Mouse (Mus musculus) olfactory bulb, adult 2 months (tissue): ENCODE data around the gene Hmg20b. TPM values are rescaled to one million over a fixed set of nuclear protein-coding genes. Genes with fewer than 3 reads are reported as not detected.
A peak's percentile ranks its signal among the peaks of the same experiment; 100 is the strongest.

Source experiments
- H3K27ac ChIP-seq: fragments of 200-500 bp; 2 replicates; pipeline ENCODE4 v1.5.1; 2012; ENCODE audit warnings: low read depth, low read length; ENCODE audit not compliant: insufficient read depth
- H3K4me1 ChIP-seq: fragments of 200-500 bp; 2 replicates; pipeline ENCODE4 v1.6.1; 2012; ENCODE audit warnings: low read length; ENCODE audit not compliant: control insufficient read depth, insufficient read depth
- H3K4me3 ChIP-seq: fragments of 200-500 bp; 2 replicates; pipeline ENCODE4 v1.5.1; 2012; ENCODE audit warnings: mild to moderate bottlenecking, low read depth, low read length, moderate library complexity; ENCODE audit not compliant: insufficient read depth
- CTCF ChIP-seq: fragments of 200-500 bp; IDR thresholded peaks from 2 replicates; pipeline ENCODE4 v1.5.1; 2012; ENCODE audit warnings: low read depth, mild to moderate bottlenecking, low read length, moderate library complexity; ENCODE audit not compliant: insufficient read depth
- POLR2A ChIP-seq: fragments of 200-500 bp; IDR thresholded peaks from 2 replicates; pipeline ENCODE4 v1.6.1; 2012; ENCODE audit warnings: mild to moderate bottlenecking, low read depth, low read length, moderate library complexity; ENCODE audit not compliant: insufficient read depth
- WGBS: fragments of 180-500 bp; shearing (Covaris S2); methylation state at CpG from one replicate; pipeline ENCODE4 v1.1.7; 2018; 5-methylcytosine and 5-hydroxymethylcytosine counted together
- polyA plus RNA-seq: library from polyadenylated mRNA; stranded (reverse); fragments of >200 nt; gene quantifications from 2 replicates; pipeline ENCODE4 v1.2.4, GENCODE M21; 2012; ENCODE audit warnings: low replicate concordance; ENCODE audit not compliant: missing spikeins, insufficient read depth, insufficient read length

Hmg20b gene
- polyA plus RNA-seq, 1 experiment = not detected

DNA sequence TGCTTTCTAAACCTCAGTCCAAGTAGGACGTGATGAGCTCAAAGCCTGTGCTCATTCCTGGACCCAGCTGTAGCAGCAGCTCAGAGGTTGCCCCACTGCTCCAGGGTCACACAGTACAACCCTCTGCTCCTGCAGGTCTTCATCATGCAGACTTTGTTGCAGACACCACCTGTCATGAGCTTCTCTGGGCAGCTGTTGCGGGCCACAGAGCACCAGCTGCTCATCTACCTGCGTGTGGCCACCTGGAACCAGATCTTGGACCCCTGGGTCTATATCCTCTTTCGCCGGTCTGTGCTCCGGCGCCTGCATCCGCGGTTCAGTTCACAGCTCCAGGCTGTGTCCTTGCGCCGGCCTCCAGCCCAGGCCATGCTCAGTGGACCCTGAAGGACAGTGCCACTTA is 16.0 kb downstream of the Hmg20b start:
- Histone ChIP-seq H3K4me3 (no peak overlapping the region), H3K27ac (no peak overlapping the region), H3K4me1 (peaks cover 9% of the 10 kb centered on the region; the same call in 1 of the 2 replicates)
- no peak for TF ChIP-seq POLR2A
- TF ChIP-seq CTCF = no peak
- WGBS = 77% methylated on average over 11 of the region's 11 CpGs

DNA sequence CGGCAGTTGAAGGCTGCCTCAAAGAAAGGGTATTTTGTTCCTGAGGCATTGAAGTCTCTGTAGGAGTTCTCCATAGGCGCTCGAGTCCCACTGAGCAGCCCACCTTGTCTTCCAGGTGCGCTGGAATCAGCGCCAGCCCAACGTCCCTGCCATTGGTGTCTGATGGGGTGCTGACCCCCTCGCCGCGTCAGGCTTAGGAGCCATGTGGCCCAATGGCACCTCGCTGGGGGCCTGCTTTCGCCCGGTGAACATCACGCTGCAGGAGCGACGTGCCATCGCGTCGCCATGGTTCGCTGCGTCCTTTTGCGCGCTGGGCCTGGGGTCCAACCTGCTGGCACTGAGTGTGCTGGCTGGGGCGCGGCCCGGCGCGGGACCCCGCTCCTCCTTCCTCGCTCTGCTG is 18.0 kb downstream of the Hmg20b start:
- H3K4me1 ChIP-seq = peaks cover 9% of the 10 kb centered on the region; the same call in 1 of the 2 replicates
- TF ChIP-seq POLR2A (no peak), CTCF (no peak)
- H3K27ac ChIP-seq = no peak overlapping the region
- no peak overlapping the region for H3K4me3 ChIP-seq
- 29% methylated on average over 29 of the region's 29 CpGs for WGBS

DNA sequence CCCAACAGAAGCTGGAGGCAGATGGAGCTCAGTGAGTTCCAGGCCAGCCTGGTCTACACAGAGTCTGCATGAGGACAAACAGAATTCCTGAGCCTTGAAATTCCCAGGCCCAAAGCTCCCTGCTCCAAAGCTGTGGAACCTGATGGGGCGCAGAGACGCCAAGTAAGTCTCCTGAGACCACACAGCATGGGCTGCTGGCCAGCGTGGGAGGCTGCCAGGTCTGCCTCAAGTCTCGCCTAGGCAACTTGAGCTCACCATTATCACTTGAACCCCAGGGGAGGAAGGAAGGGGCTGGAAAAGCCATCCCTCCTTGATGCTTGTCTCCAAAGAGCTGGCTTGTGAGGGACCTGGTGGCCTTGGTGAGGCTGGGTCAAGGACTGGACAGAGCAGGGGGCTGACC is 20.3 kb downstream of the Hmg20b start:
- Histone ChIP-seq H3K27ac (no peak overlapping the region), H3K4me3 (no peak overlapping the region), H3K4me1 (0 out of 2 replicates have a peak, but pooled peaks cover 1% of the 10 kb centered on the region)
- TF ChIP-seq CTCF (no peak), POLR2A (no peak)
- WGBS = 72% methylated on average over 4 of the region's 4 CpGs

DNA sequence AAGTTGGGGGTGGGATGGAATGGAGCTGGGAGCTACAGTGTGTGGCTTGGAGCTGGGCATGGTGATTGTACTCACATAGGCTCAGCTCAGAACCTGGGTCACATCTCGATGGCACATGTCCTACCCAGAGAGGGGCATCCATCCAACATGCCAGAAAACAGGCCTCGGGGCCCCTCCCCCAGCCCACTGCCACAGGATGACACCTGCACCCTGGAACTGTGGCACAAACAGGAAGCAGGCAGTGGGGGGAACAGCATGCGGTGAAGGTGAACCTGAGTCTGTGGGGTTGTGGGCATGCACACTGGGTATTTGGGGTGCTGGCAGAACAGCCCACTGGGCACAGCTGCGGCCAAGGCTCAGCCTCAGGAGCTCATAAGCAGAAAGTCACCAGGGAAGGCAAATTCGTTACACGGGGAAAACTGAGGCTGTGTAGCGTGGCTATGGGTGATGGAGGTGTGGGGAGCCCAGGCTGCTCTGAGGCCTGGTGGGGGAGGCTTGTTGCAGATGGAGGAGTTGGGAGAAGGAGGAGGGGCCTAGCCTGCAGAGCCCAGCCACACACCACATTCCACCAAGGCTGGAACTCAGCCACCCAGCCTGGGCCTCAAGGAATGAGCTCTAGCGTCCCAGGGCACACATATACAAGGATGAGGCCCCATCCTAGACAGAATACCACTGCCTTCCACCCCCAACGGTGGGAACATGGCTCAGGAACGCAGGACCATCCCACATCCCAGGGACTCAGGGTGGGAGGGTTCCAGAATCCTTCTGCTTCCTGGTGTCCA is 20.9 kb downstream of the Hmg20b start:
- TF ChIP-seq POLR2A (no peak), CTCF (no peak)
- Histone ChIP-seq H3K4me1 (no peaks in the 10 kb centered on the region), H3K4me3 (no peak overlapping the region; the same call in 1 of the 2 replicates), H3K27ac (no peak overlapping the region)
- 84% methylated on average over 10 of the region's 10 CpGs for WGBS

DNA sequence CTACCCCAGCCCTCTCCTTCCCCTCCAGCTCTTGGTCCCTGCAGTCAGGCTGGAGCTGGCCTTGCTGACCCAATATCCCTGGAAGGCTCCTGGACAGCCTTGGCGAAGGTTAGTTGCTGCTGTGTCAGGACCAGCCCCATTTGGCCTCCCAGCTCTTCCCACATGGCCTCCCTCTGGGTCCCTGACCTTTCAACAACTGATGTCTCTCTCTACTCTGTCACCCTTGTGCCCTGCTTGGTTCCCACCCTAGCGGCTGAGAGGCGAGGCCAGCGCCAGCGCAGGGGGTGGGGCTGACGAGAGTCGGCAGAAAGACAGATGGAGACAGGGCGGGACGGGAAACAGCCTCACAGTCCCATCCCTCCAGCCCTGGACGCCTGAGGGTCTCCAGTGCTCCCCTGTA is 21.9 kb downstream of the Hmg20b start, which contains the start of gene Tbxa2r:
TSS of gene Tbxa2r (plus strand) at position 346 of the 400 bp plus-strand sequence.
- TF ChIP-seq CTCF (no peak), POLR2A (no peak)
- WGBS = 35% methylated on average over 10 of the region's 10 CpGs
- H3K4me3 ChIP-seq = no peak within 1 kb of the TSS; the same call in 1 of the 2 replicates
- no peaks in the 10 kb centered on the region for H3K4me1 ChIP-seq
- H3K27ac ChIP-seq = no peak within 1 kb of the TSS

DNA sequence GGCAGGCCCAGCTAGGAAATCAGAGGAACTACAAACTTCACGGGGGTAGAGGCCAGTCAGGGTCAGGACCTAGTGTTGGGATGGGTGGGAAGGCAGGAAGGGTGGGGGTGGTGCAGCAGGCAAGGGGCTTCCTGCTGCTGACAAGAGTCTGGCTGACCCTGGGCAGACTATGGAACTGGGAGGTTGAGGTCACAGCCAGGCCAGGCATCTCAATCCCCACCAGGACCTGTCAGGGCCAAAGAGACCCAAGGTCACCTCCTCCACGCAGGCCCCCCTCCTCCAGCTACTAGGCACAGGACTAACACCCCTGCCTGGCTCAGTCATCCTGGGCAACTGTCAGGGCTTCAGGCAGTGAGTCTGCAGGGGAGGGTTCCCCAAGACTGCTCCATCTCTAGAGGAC is 22.3 kb downstream of the Hmg20b start:
- Histone ChIP-seq H3K27ac (no peak overlapping the region), H3K4me3 (no peak overlapping the region), H3K4me1 (no peaks in the 10 kb centered on the region)
- 65% methylated on average over 2 of the region's 2 CpGs for WGBS
- TF ChIP-seq POLR2A = no peak
- no peak for TF ChIP-seq CTCF

DNA sequence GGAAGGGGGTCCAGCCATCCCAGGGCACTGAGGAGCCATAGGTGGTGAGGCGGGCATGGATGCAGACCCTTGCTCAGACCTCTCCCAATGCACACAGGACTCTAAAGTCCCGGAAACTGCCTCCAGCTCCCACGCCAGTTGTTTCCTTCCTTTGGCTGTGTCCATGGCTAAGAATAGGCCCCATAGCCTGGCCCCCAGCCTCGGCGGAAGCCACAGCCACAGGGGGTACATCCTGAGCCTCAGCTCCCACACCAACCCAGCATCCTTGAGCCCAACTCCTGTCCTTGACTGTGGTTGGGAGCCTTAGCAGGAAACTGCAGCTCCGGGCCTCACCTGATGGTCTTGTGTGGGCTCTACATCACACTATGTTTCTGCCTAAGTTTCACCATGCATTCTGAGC is 23.4 kb downstream of the Hmg20b start:
- 72% methylated on average over 6 of the region's 6 CpGs for WGBS
- Histone ChIP-seq H3K4me3 (no peak overlapping the region), H3K4me1 (peaks cover 5% of the 10 kb centered on the region; the same call in 1 of the 2 replicates), H3K27ac (peak overlapping the region; percentile 20; the same call in 1 of the 2 replicates)
- TF ChIP-seq CTCF (no peak), POLR2A (no peak)

DNA sequence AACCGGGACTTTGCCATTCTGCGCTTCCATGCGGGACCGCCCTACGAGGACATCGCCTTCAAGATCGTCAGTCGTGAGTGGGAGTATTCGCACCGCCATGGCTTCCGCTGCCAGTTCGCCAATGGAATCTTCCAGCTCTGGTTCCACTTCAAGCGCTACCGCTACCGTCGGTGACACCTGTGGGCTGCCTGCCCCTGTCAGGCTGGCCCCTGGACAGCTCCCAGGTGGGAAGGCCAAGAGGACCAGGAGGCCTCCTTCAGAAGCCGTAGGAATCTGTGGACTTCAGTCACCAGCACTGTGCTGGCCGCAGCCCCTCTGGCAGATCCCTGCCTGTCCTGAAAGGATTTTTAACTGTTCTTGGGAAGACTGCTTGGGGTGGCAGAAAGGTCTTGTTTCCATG is 24.5 kb downstream of the Hmg20b start:
- Histone ChIP-seq H3K4me3 (no peak overlapping the region), H3K4me1 (peaks cover 5% of the 10 kb centered on the region; the same call in 1 of the 2 replicates), H3K27ac (no peak overlapping the region)
- WGBS = 93% methylated on average over 18 of the region's 18 CpGs
- no peak for TF ChIP-seq POLR2A
- no peak for TF ChIP-seq CTCF

DNA sequence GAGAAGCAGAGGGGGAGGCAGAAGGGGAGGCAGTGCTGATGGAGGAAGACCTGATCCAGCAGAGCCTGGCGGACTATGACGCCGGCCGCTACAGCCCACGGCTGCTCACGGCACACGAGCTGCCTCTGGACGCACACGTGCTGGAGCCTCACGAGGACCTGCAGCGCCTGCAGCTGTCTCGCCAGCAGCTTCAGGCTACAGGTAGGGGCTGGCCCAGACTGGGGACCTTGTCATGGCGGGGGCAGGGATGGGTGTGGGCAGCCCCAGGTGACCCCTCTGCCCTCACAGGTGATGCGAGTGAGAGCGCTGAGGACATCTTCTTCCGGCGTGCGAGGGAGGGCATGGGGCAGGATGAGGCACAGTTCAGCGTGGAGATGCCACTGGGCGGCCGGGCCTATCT is 25.1 kb downstream of the Hmg20b start:
- WGBS = 94% methylated on average over 21 of the region's 21 CpGs
- Histone ChIP-seq H3K4me1 (peaks cover 7% of the 10 kb centered on the region), H3K27ac (no peak overlapping the region)

DNA sequence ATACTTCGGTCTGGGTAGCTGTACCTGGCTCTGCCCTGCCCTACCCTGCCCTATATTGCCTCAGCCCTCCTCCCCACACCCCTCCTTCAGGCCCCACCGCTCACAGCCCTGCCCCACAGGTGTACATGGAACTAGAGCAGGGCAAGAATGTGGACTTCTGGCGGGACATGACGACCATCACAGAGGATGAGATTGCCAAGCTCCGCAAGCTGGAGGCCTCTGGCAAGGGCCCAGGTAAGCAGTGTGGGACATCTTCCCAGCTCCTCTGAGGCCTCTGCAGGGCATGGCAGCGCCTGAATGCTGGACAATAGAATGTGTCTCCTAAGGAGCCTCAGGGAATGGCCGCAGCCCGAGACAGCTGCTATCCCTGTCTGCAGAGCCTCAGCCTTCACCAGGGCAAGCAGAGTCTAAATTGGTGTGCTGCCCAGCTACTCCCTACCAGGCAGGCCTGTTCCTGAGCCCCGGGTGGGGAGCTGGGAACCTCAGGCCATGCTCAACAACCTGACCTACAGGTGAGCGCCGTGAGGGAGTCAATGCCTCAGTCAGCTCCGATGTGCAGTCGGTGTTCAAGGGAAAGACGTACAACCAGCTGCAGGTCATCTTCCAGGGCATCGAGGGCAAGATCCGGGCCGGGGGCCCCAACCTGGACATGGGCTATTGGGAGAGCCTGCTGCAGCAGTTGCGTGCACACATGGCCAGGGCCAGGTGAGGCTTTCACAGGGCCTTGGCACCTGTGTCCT is 26.3 kb downstream of the Hmg20b start:
- H3K4me1 ChIP-seq = peaks cover 19% of the 10 kb centered on the region
- no peak overlapping the region for H3K27ac ChIP-seq
- H3K4me3 ChIP-seq = no peak overlapping the region
- 93% methylated on average over 18 of the region's 18 CpGs for WGBS
- TF ChIP-seq POLR2A = no peak
- TF ChIP-seq CTCF = no peak

More for the DNA sequence above, 25.1 kb downstream of the Hmg20b start:
- no peak overlapping the region for H3K4me3 ChIP-seq
- TF ChIP-seq POLR2A (no peak), CTCF (no peak)
